Mouse (Mus musculus): ENCODE results near the gene Gsn. TPM values are rescaled to one million over a fixed set of nuclear protein-coding genes. Genes with fewer than 3 reads are reported as not detected.

Gsn gene
- polyA plus RNA-seq, 1 experiment from 2014 or later: 26.0 TPM

GRCm38 (mm10) chr2:35291856-35292255, 35.7 kb downstream of the Gsn start:
- Histone ChIP-seq H3K4me1 (ENCODE audit: control insufficient read depth, insufficient read depth, low read length) (no peaks in the 10 kb centered on the region), H3K4me3 (ENCODE audit: low read depth, low read length) (no peak overlapping the region), H3K27me3 (ENCODE audit: control insufficient read depth, insufficient read depth, low read length) (no peaks in the 10 kb centered on the region), H3K36me3 (ENCODE audit: control insufficient read depth, insufficient read depth, low read length) (no peaks in the 10 kb centered on the region; the same call in 1 of the 2 replicates), H3K27ac (replicated peaks; ENCODE audit: low read depth, low read length) (no peak overlapping the region), H3K9ac (ENCODE audit: low read length) (no peak overlapping the region), H3K4me2 (ENCODE audit: low read depth, severe bottlenecking) (no peak overlapping the region), H3K9me3 (ENCODE audit: control insufficient read depth, low read length) (no peaks in the 10 kb centered on the region)
- DNase-seq (ENCODE audit: low spot score): peak; percentile 77
- ATAC-seq (ENCODE audit: insufficient number of reproducible peaks, low FRiP score, low TSS enrichment, low read depth): no peak
- 17% methylated on average over 3 of the region's 3 CpGs for WGBS

- H3K27me3 ChIP-seq (ENCODE audit: control insufficient read depth, insufficient read depth, low read length): no peaks in the 10 kb centered on the region
- no peaks in the 10 kb centered on the region for H3K9me3 ChIP-seq (ENCODE audit: control insufficient read depth, low read length)
- no peak overlapping the region for H3K4me2 ChIP-seq (ENCODE audit: low read depth, severe bottlenecking)
- WGBS: 82% methylated on average over 3 of the region's 3 CpGs
- H3K4me3 ChIP-seq (ENCODE audit: low read depth, low read length): no peak overlapping the region
- no peak for DNase-seq (ENCODE audit: low spot score)
- no peak for ATAC-seq (ENCODE audit: insufficient number of reproducible peaks, low FRiP score, low TSS enrichment, low read depth)
- no peaks in the 10 kb centered on the region; the same call in 1 of the 2 replicates for H3K36me3 ChIP-seq (ENCODE audit: control insufficient read depth, insufficient read depth, low read length)
- H3K9ac ChIP-seq (ENCODE audit: low read length): no peak overlapping the region
- H3K27ac ChIP-seq (replicated peaks; ENCODE audit: low read depth, low read length): no peak overlapping the region
- H3K4me1 ChIP-seq (ENCODE audit: control insufficient read depth, insufficient read depth, low read length): no peaks in the 10 kb centered on the region
Observed at GRCm38 (mm10) chr2:35292700-35293099, 36.5 kb downstream of the Gsn start.

DNA sequence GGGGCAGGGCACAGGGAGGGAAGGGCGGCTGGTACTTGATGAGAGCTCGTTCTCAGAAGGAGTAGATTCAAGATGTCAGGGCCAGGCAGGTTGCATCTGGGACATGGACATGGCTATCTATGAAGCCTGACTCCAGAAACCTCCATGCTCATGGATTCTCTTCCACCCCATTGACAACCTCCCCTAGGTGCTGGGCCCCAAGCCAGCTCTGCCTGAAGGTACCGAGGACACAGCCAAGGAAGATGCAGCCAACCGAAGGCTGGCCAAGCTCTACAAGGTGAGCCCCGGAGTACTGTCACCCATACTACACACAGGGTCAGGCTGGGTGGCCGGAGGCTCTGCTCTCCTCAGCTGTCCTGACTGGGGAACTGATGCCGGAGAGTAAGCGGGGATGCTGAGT, 37.1 kb downstream of the Gsn start:
- DNase-seq (ENCODE audit: low spot score) (no peak), ATAC-seq (ENCODE audit: insufficient number of reproducible peaks, low FRiP score, low TSS enrichment, low read depth) (no peak)
- no peaks in the 10 kb centered on the region for H3K27me3 ChIP-seq (ENCODE audit: control insufficient read depth, insufficient read depth, low read length)
- no peaks in the 10 kb centered on the region; the same call in 1 of the 2 replicates for H3K36me3 ChIP-seq (ENCODE audit: control insufficient read depth, insufficient read depth, low read length)
- no peaks in the 10 kb centered on the region for H3K4me1 ChIP-seq (ENCODE audit: control insufficient read depth, insufficient read depth, low read length)
- H3K4me3 ChIP-seq (ENCODE audit: low read depth, low read length): no peak overlapping the region
- WGBS: 86% methylated on average over 8 of the region's 8 CpGs
- H3K9ac ChIP-seq (ENCODE audit: low read length): no peak overlapping the region
- no peaks in the 10 kb centered on the region for H3K9me3 ChIP-seq (ENCODE audit: control insufficient read depth, low read length)
- H3K4me2 ChIP-seq (ENCODE audit: low read depth, severe bottlenecking): no peak overlapping the region
- H3K27ac ChIP-seq (replicated peaks; ENCODE audit: low read depth, low read length): no peak overlapping the region

- Histone ChIP-seq H3K36me3 (ENCODE audit: control insufficient read depth, insufficient read depth, low read length) (no peaks in the 10 kb centered on the region), H3K4me1 (ENCODE audit: control insufficient read depth, insufficient read depth, low read length) (no peaks in the 10 kb centered on the region), H3K4me2 (ENCODE audit: low read depth, severe bottlenecking) (no peak overlapping the region), H3K27ac (replicated peaks; ENCODE audit: low read depth, low read length) (no peak overlapping the region), H3K9ac (ENCODE audit: low read length) (no peak overlapping the region), H3K27me3 (ENCODE audit: control insufficient read depth, insufficient read depth, low read length) (no peaks in the 10 kb centered on the region), H3K9me3 (ENCODE audit: control insufficient read depth, low read length) (no peaks in the 10 kb centered on the region), H3K4me3 (ENCODE audit: low read depth, low read length) (no peak overlapping the region)
- no peak for ATAC-seq (ENCODE audit: insufficient number of reproducible peaks, low FRiP score, low TSS enrichment, low read depth)
- 25% methylated on average over 15 of the region's 15 CpGs for WGBS
- DNase-seq (ENCODE audit: low spot score): peak; percentile 86
Observed at GRCm38 (mm10) chr2:35297703-35298332, 41.6 kb downstream of the Gsn start.

DNA sequence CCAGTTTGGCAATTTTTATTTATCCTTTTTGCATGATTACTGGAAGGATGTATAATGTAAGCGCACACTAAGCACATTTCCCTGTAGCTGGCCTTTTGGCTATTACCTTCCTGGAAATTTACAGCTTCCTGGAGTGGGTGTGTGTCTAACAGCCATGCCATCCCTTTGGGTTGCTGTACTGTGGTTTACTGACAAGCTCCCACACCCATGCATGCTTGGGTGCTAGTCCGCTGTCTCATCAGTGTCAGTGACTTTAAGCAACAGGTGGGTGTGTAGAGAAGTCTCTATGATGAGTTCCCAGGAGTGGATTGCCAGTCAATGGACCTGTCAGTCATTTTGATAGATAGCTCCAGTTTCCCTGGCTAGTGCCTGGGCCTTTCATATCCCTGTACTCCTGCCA, 43.3 kb downstream of the Gsn start:
- Histone ChIP-seq H3K9me3 (ENCODE audit: control insufficient read depth, low read length) (no peaks in the 10 kb centered on the region), H3K4me2 (ENCODE audit: low read depth, severe bottlenecking) (no peak overlapping the region), H3K27ac (replicated peaks; ENCODE audit: low read depth, low read length) (no peak overlapping the region), H3K36me3 (ENCODE audit: control insufficient read depth, insufficient read depth, low read length) (no peaks in the 10 kb centered on the region), H3K9ac (ENCODE audit: low read length) (no peak overlapping the region), H3K4me1 (ENCODE audit: control insufficient read depth, insufficient read depth, low read length) (no peaks in the 10 kb centered on the region), H3K27me3 (ENCODE audit: control insufficient read depth, insufficient read depth, low read length) (no peaks in the 10 kb centered on the region), H3K4me3 (ENCODE audit: low read depth, low read length) (no peak overlapping the region)
- ATAC-seq (ENCODE audit: insufficient number of reproducible peaks, low FRiP score, low TSS enrichment, low read depth) (no peak), DNase-seq (ENCODE audit: low spot score) (no peak)
- 95% methylated on average over 2 of the region's 2 CpGs for WGBS

GRCm38 (mm10) chr2:35302049-35302885, 46.1 kb downstream of the Gsn start:
- ATAC-seq (ENCODE audit: insufficient number of reproducible peaks, low FRiP score, low TSS enrichment, low read depth) (no peak), DNase-seq (ENCODE audit: low spot score) (no peak)
- Histone ChIP-seq H3K4me1 (ENCODE audit: control insufficient read depth, insufficient read depth, low read length) (no peaks in the 10 kb centered on the region), H3K9me3 (ENCODE audit: control insufficient read depth, low read length) (no peaks in the 10 kb centered on the region), H3K27ac (replicated peaks; ENCODE audit: low read depth, low read length) (no peak overlapping the region), H3K27me3 (ENCODE audit: control insufficient read depth, insufficient read depth, low read length) (no peaks in the 10 kb centered on the region), H3K36me3 (ENCODE audit: control insufficient read depth, insufficient read depth, low read length) (no peaks in the 10 kb centered on the region), H3K4me2 (ENCODE audit: low read depth, severe bottlenecking) (no peak overlapping the region), H3K9ac (ENCODE audit: low read length) (no peak overlapping the region), H3K4me3 (ENCODE audit: low read depth, low read length) (no peak overlapping the region)
- WGBS: 87% methylated on average over 13 of the region's 13 CpGs

GRCm38 (mm10) chr2:35308166-35308565, 52.0 kb downstream of the Gsn start:
- 41% methylated on average over 1 of the region's 1 CpGs for WGBS
- Histone ChIP-seq H3K9me3 (ENCODE audit: control insufficient read depth, low read length) (no peaks in the 10 kb centered on the region), H3K4me1 (ENCODE audit: control insufficient read depth, insufficient read depth, low read length) (no peaks in the 10 kb centered on the region), H3K9ac (ENCODE audit: low read length) (no peak overlapping the region), H3K27ac (replicated peaks; ENCODE audit: low read depth, low read length) (no peak overlapping the region), H3K27me3 (ENCODE audit: control insufficient read depth, insufficient read depth, low read length) (no peaks in the 10 kb centered on the region), H3K4me3 (ENCODE audit: low read depth, low read length) (no peak overlapping the region), H3K4me2 (ENCODE audit: low read depth, severe bottlenecking) (no peak overlapping the region), H3K36me3 (ENCODE audit: control insufficient read depth, insufficient read depth, low read length) (no peaks in the 10 kb centered on the region)
- ATAC-seq (ENCODE audit: insufficient number of reproducible peaks, low FRiP score, low TSS enrichment, low read depth): no peak
- no peak for DNase-seq (ENCODE audit: low spot score)

DNA sequence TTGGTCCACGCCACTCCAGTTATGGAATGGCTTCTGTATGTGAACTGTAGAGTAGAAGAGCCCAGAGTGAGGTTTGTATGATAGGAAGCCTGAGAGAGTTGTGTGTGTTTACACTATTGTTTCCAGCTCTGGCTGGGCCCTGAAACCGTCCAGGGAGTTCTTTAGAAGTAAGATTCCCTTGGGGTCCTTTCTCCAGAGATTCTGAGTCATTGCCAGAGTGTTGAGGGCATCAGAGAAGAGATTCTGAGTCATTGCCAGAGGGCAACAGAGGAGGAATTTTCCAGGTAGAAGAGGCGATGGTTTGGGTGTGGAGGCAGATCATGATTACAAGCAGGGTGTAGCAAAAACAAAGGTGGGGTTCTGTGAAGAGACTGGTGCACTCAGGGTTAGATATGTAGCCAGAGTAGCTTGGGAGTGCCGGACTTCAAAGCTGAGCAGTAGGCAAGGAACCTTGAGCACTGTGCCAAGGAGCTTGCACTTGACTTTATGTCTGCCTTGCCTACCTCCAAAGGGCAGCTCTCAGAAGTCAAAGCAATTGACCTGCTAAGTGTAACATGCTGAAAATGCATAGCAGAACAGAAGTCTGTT, 53.8 kb downstream of the Gsn start:
- H3K36me3 ChIP-seq (ENCODE audit: control insufficient read depth, insufficient read depth, low read length): no peaks in the 10 kb centered on the region
- no peaks in the 10 kb centered on the region for H3K9me3 ChIP-seq (ENCODE audit: control insufficient read depth, low read length)
- 87% methylated on average over 4 of the region's 4 CpGs for WGBS
- no peaks in the 10 kb centered on the region for H3K27me3 ChIP-seq (ENCODE audit: control insufficient read depth, insufficient read depth, low read length)
- ATAC-seq (ENCODE audit: insufficient number of reproducible peaks, low FRiP score, low TSS enrichment, low read depth) (no peak), DNase-seq (ENCODE audit: low spot score) (no peak)
- no peak overlapping the region for H3K27ac ChIP-seq (replicated peaks; ENCODE audit: low read depth, low read length)
- no peaks in the 10 kb centered on the region for H3K4me1 ChIP-seq (ENCODE audit: control insufficient read depth, insufficient read depth, low read length)
- H3K4me2 ChIP-seq (ENCODE audit: low read depth, severe bottlenecking): no peak overlapping the region
- H3K4me3 ChIP-seq (ENCODE audit: low read depth, low read length): no peak overlapping the region
- no peak overlapping the region for H3K9ac ChIP-seq (ENCODE audit: low read length)

Measured in limb, embryonic 11.5 days (tissue).